Mouse (Mus musculus): ENCODE measurements at regions not wholly inside any gene's neighbourhood (a gene's known extent, or its start where the extent isn't known, plus 50 kb on each side); places are given as distances from the start of the nearest gene placed in this dataset.
"Not testable (repeated sequence)": the region's sequence is repeated elsewhere in the genome, so short reads cannot be mapped to it uniquely, and the experiment has no call there.

GRCm38 (mm10) chr8:116043381-116043780, 335.8 kb upstream of the Maf start:
- DNase-seq (ENCODE audit: low read depth): no peak

- no peak for DNase-seq (ENCODE audit: low read depth)
Observed at GRCm38 (mm10) chr8:116030966-116031365, 323.4 kb upstream of the Maf start.

GRCm38 (mm10) chr8:116025321-116025720, 317.7 kb upstream of the Maf start:
- no peak for DNase-seq (ENCODE audit: low read depth)

- DNase-seq (ENCODE audit: low read depth): no peak
Observed at GRCm38 (mm10) chr8:116024811-116025210, 317.2 kb upstream of the Maf start.

GRCm38 (mm10) chr8:116021691-116022090, 314.1 kb upstream of the Maf start:
- DNase-seq (ENCODE audit: low read depth): peak; percentile 62

- DNase-seq (ENCODE audit: low read depth): no peak
Observed at GRCm38 (mm10) chr8:115995320-115995719, 287.7 kb upstream of the Maf start.

- no peak for DNase-seq (ENCODE audit: low read depth)
Observed at GRCm38 (mm10) chr8:115991989-115992388, 284.4 kb upstream of the Maf start.

- DNase-seq (ENCODE audit: low read depth): no peak
Observed at GRCm38 (mm10) chr8:115983397-115983796, 275.8 kb upstream of the Maf start.

GRCm38 (mm10) chr8:115982326-115982725, 274.7 kb upstream of the Maf start:
- no peak for DNase-seq (ENCODE audit: low read depth)

GRCm38 (mm10) chr8:115981426-115981825, 273.8 kb upstream of the Maf start:
- DNase-seq (ENCODE audit: low read depth): no peak

- no peak for DNase-seq (ENCODE audit: low read depth)
Observed at GRCm38 (mm10) chr8:115980616-115981015, 273.0 kb upstream of the Maf start.

GRCm38 (mm10) chr8:115977152-115977551, 269.6 kb upstream of the Maf start:
- DNase-seq (ENCODE audit: low read depth): no peak

- DNase-seq (ENCODE audit: low read depth): no peak
Observed at GRCm38 (mm10) chr8:115974706-115975105, 267.1 kb upstream of the Maf start.

GRCm38 (mm10) chr8:115971351-115971750, 263.8 kb upstream of the Maf start:
- DNase-seq (ENCODE audit: low read depth): not testable (repeated sequence)

- no peak for DNase-seq (ENCODE audit: low read depth)
Observed at GRCm38 (mm10) chr8:115968121-115968520, 260.5 kb upstream of the Maf start.

GRCm38 (mm10) chr8:115965981-115966380, 258.4 kb upstream of the Maf start:
- no peak for DNase-seq (ENCODE audit: low read depth)

GRCm38 (mm10) chr8:115955371-115955770, 247.8 kb upstream of the Maf start:
- no peak for DNase-seq (ENCODE audit: low read depth)

- DNase-seq (ENCODE audit: low read depth): no peak
Observed at GRCm38 (mm10) chr8:115953783-115954470, 246.3 kb upstream of the Maf start.

GRCm38 (mm10) chr8:115952496-115952895, 244.9 kb upstream of the Maf start:
- DNase-seq (ENCODE audit: low read depth): no peak

- no peak for DNase-seq (ENCODE audit: low read depth)
Observed at GRCm38 (mm10) chr8:115948916-115949315, 241.3 kb upstream of the Maf start.

- DNase-seq (ENCODE audit: low read depth): no peak
Observed at GRCm38 (mm10) chr8:115948036-115948435, 240.4 kb upstream of the Maf start.

- DNase-seq (ENCODE audit: low read depth): no peak
Observed at GRCm38 (mm10) chr8:115942731-115943509, 235.3 kb upstream of the Maf start.

GRCm38 (mm10) chr8:115929472-115930210, 222.0 kb upstream of the Maf start:
- DNase-seq (ENCODE audit: low read depth): no peak

All from 416B (cell line).